Mouse (Mus musculus) liver, postnatal 0 days (tissue): ENCODE data around the gene Tmem170. TPM values are rescaled to one million over a fixed set of nuclear protein-coding genes. Genes with fewer than 3 reads are reported as not detected.

Experiments used
- ATAC-seq: fragments of 200-750 bp; cut with Nextera tagmentation; 2 replicates; pipeline ENCODE4 v1.8.0; 2017; ENCODE audit warnings: mild to moderate bottlenecking, moderate library complexity
- DNase-seq: peaks from one replicate; pipeline ENCODE4 v3.0.0-alpha.2; 2016
- H3K27ac ChIP-seq: fragments of 300-500 bp; sonication (generic); 2 replicates; pipeline ENCODE4 v1.5.1; 2014; ENCODE audit warnings: antibody characterized with exemption, moderate library complexity, mild to moderate bottlenecking, low read depth
- H3K27me3 ChIP-seq: fragments of 300-500 bp; sonication (generic); 2 replicates; pipeline ENCODE4 v1.6.1; 2014; ENCODE audit warnings: low read length, control low read depth, mixed read lengths; ENCODE audit not compliant: insufficient read depth
- H3K36me3 ChIP-seq: fragments of 300-500 bp; sonication (generic); replicated peaks from 2 replicates; pipeline ENCODE4 v1.6.1; 2014; ENCODE audit warnings: mild to moderate bottlenecking, control low read depth, low read length, moderate library complexity, mixed read lengths; ENCODE audit not compliant: insufficient read depth
- H3K4me1 ChIP-seq: fragments of 300-500 bp; sonication (generic); 2 replicates; pipeline ENCODE4 v1.6.1; 2014; ENCODE audit warnings: antibody characterized with exemption, mild to moderate bottlenecking, control low read depth; ENCODE audit not compliant: insufficient read depth
- H3K4me2 ChIP-seq: fragments of 300-500 bp; sonication (generic); 2 replicates; pipeline ENCODE4 v1.6.1; 2014; ENCODE audit warnings: low read depth, mild to moderate bottlenecking, low read length, moderate library complexity, mixed read lengths
- H3K4me3 ChIP-seq: fragments of 300-500 bp; sonication (generic); 2 replicates; pipeline ENCODE4 v1.5.1; 2014; ENCODE audit warnings: low read depth, low read length
- H3K9ac ChIP-seq: fragments of 300-500 bp; sonication (generic); replicated peaks from 2 replicates; pipeline ENCODE4 v1.6.1; 2014; ENCODE audit warnings: mild to moderate bottlenecking, moderate library complexity
- H3K9me3 ChIP-seq: fragments of 300-500 bp; sonication (generic); 2 replicates; pipeline ENCODE4 v1.6.1; 2016; ENCODE audit warnings: mild to moderate bottlenecking, control low read depth, low read length, mixed read lengths
- CTCF ChIP-seq: sonication (generic); IDR thresholded peaks from 2 replicates; pipeline ENCODE4 v1.5.1; 2016; ENCODE audit warnings: antibody characterized with exemption, low read depth
- EP300 ChIP-seq: IDR thresholded peaks from 2 replicates; pipeline ENCODE4 v1.6.1; 2016; ENCODE audit warnings: antibody characterized with exemption, low read depth, mild to moderate bottlenecking
- WGBS: fragments of 180-500 bp; shearing (Covaris S2); extraction: QIAGEN DNeasy Blood & Tissue Kit; methylation state at CpG from one replicate; pipeline ENCODE4 v1.1.7; 2014; ENCODE audit not compliant: insufficient replicate concordance; 5-methylcytosine and 5-hydroxymethylcytosine counted together
- polyA plus RNA-seq: library from polyadenylated mRNA; unstranded; fragments of >200 nt; fragmentation: Nextera tagmentation; extraction: Ambion mirVana; gene quantifications from 2 replicates; pipeline ENCODE4 v1.2.1, GENCODE M21; 2015

Tmem170 gene
- polyA plus RNA-seq, 1 experiment from 2014 or later, result 4.9 TPM

- Histone ChIP-seq H3K4me1 (no peaks in the 10 kb centered on the region), H3K36me3 (no peaks in the 10 kb centered on the region), H3K4me2 (no peak overlapping the region), H3K9me3 (no peaks in the 10 kb centered on the region), H3K27ac (no peak overlapping the region), H3K4me3 (no peak overlapping the region), H3K27me3 (peaks cover 37% of the 10 kb centered on the region), H3K9ac (no peak overlapping the region)
- ATAC-seq, result no peak
- no peak for DNase-seq
- WGBS, result 63% methylated on average over 7 of the region's 7 CpGs
- no peak for TF ChIP-seq CTCF
- TF ChIP-seq EP300, result no peak
These were observed 35.0 kb upstream of the Tmem170 start for GRCm38 (mm10) chr8:111911572-111911971.

DNA sequence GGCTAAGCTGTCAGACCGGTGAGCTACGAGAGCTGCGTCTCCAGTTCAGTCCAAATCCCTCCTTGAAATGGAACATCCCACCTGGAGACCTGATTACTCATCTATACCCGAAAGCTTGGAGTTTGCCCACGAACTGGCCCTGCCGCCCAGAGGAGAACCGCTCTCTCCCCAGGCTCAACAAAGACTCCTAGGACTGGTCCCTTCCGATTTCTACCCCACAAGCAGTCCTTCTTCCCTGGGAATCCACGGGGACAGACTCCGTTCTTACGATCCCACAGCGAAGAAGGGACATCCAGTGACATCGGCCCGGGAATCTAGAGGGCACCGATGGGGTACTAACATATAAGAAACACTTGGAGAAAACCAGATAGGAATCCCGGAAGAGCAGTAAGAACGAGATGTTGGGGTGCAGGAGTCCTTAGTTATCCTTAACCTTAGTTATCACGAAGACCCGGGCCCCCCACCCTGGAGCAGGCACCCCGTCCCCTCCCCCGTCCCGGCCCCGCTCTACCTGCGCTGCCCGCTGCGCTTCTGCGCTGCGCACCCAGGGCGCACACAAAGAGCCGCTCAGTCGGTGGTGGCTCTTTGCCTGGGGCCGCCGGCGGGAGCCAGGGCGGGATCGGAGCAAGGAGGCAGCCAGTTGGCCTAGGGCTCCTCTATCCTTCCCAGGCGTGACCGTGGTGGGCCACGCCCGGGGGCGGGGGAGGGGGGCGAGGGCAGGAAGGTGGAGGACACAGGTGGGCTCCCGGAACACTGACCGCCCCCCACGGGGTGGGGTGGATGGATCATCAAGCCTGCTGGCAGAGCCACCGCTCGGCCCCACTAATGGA lies 33.3 kb upstream of the Tmem170 start, which contains the start of gene Chst5:
Chst5 (minus strand) TSS at position 827 of the 830 bp plus-strand sequence.
- no peak for TF ChIP-seq EP300
- no peak for TF ChIP-seq CTCF
- peaks cover 34% of the 10 kb centered on the region for H3K27me3 ChIP-seq
- 8% methylated on average over 47 of the region's 47 CpGs for WGBS

GRCm38 (mm10) chr8:111905500-111906121 lies 29.1 kb upstream of the Tmem170 start:
- H3K4me2 ChIP-seq, result no peak overlapping the region
- no peaks in the 10 kb centered on the region for H3K36me3 ChIP-seq
- H3K27me3 ChIP-seq, result peaks cover 20% of the 10 kb centered on the region
- H3K4me3 ChIP-seq, result no peak overlapping the region
- no peak for TF ChIP-seq CTCF
- no peak for TF ChIP-seq EP300
- DNase-seq (no peak), ATAC-seq (no peak)
- no peak overlapping the region for H3K9ac ChIP-seq
- no peaks in the 10 kb centered on the region for H3K4me1 ChIP-seq
- no peaks in the 10 kb centered on the region for H3K9me3 ChIP-seq
- H3K27ac ChIP-seq, result no peak overlapping the region
- WGBS, result 54% methylated on average over 8 of the region's 8 CpGs

More for the DNA sequence above, 33.3 kb upstream of the Tmem170 start, which contains the start of gene Chst5:
- H3K9me3 ChIP-seq, result no peaks in the 10 kb centered on the region
- no peak within 1 kb of the TSS for H3K9ac ChIP-seq
- no peaks in the 10 kb centered on the region for H3K36me3 ChIP-seq
- ATAC-seq, result no peak
- no peak within 1 kb of the TSS for H3K27ac ChIP-seq
- H3K4me3 ChIP-seq, result no peak within 1 kb of the TSS
- H3K4me2 ChIP-seq, result peak within 1 kb of the TSS; percentile 0; the same call in 1 of the 2 replicates
- no peak for DNase-seq
- no peaks in the 10 kb centered on the region for H3K4me1 ChIP-seq

DNA sequence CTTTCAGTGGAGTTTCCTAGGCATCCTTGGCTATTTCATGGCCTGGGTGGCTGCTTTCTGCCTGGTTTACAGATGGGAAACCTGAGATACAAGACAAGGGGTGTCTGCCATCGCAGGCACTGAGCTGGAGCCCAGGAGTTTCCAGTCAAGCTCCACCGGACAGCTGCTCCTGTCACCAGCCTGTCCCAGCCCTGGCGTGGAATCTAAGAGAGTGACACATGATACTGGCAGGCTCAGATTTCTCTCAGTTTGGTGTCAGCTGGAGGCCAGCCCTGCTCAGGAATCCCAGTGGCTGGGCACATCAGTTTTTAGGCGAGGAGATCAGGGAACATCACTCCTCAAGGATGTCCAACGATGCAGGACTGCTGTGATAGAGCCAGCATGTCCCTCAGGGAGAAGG lies 25.5 kb upstream of the Tmem170 start:
- ATAC-seq (no peak), DNase-seq (no peak)
- no peak overlapping the region for H3K4me3 ChIP-seq
- H3K4me1 ChIP-seq, result no peaks in the 10 kb centered on the region
- no peak overlapping the region for H3K4me2 ChIP-seq
- H3K36me3 ChIP-seq, result no peaks in the 10 kb centered on the region
- H3K27me3 ChIP-seq, result no peaks in the 10 kb centered on the region
- H3K27ac ChIP-seq, result no peak overlapping the region
- H3K9me3 ChIP-seq, result no peaks in the 10 kb centered on the region
- WGBS, result 40% methylated on average over 5 of the region's 5 CpGs
- TF ChIP-seq EP300 (no peak), CTCF (no peak)
- no peak overlapping the region for H3K9ac ChIP-seq

DNA sequence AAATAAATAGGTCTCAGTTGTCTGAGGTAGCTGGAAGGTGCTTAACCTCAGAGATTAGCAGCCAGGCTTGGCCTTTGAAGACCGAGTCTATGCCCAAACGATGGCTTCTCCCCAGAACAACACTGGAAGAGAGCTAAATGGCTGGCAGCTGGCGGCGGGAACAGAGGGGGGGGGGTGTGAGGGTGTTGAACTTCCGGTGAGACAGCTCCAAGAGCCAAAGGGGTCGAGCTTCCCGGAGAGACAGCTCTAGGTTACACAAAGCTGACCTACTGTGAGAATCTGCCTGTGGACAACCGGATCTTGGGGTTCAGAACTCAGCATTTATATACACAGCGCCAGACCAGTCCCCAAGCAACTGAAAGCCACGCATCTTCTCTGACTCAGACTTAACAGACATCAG lies 22.0 kb upstream of the Tmem170 start:
- H3K4me2 ChIP-seq, result no peak overlapping the region
- 36% methylated on average over 10 of the region's 10 CpGs for WGBS
- H3K9me3 ChIP-seq, result no peaks in the 10 kb centered on the region

DNA sequence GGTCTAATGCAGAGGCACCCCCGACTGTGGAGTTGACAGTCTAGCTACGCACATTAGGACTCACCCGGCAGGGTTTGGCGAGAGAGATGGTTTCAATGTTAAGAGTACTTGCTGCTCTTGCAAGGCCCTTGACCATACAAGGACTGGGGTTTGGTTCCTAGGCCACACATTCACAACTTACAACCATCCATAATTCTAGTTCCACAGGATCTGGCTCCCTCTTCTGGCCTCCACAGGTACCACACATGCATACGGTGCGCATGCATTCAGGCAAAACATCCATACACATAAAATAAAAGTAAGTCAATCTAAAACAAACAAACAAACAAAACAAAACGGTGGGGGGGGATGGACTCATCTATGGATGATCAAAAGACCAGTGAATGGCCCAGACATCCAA lies 18.4 kb upstream of the Tmem170 start:
- Histone ChIP-seq H3K4me3 (no peak overlapping the region), H3K27me3 (peaks cover 20% of the 10 kb centered on the region), H3K27ac (no peak overlapping the region), H3K9ac (no peak overlapping the region), H3K4me2 (no peak overlapping the region), H3K9me3 (no peaks in the 10 kb centered on the region), H3K36me3 (no peaks in the 10 kb centered on the region), H3K4me1 (no peaks in the 10 kb centered on the region)
- ATAC-seq (no peak), DNase-seq (no peak)
- WGBS, result 85% methylated on average over 7 of the region's 7 CpGs
- TF ChIP-seq CTCF, result peak; percentile 63
- TF ChIP-seq EP300, result no peak

More for the DNA sequence above, 22.0 kb upstream of the Tmem170 start:
- Histone ChIP-seq H3K4me3 (no peak overlapping the region), H3K4me1 (no peaks in the 10 kb centered on the region), H3K36me3 (no peaks in the 10 kb centered on the region), H3K9ac (no peak overlapping the region), H3K27me3 (no peaks in the 10 kb centered on the region), H3K27ac (no peak overlapping the region)
- DNase-seq, result no peak
- TF ChIP-seq CTCF, result no peak
- no peak for ATAC-seq
